ENCODE assay signal across 18 mouse cellular contexts in the genomic region with DNA sequence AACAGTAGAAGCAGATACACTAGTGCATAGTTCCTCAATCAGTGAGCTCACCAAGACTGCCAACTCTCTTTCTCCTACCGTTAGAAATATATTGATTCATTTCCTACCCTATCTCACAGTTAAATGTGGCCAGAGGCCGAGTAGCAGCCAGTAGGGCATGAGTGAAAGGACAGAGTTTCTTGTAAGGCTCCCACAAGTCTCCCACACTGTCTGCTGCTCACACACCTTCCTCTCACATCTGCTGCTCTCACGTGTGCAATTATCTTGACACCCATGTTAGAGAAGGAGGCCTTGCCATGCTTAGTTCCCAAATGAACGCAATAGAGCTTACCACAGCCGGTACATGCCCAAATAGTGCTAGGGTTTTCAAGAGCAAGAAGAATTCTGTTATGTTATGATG.
DNase-seq lines count a peak whose midpoint lies in the region; TF ChIP-seq lines count a peak whose summit lies in the region.
"Had no signal": no experiment of that assay in that cellular context is flagged by ENCODE, and none has a peak within 500 bp of the region (broad histone marks: within the 10 kb centered on the region; RNA-seq: fewer than 3 reads in every experiment).

No protein-coding gene starts in this region.

- no peak for DNase-seq in gastrocnemius, adult 2 months
- no peak for DNase-seq in gastrocnemius, postnatal 14 days
- peak; percentile 54 for DNase-seq in heart, embryonic 10.5 days (ENCODE audit: low spot score)
- no peak for DNase-seq in heart, adult 2 months
- peak; percentile 48 for DNase-seq in 416B (ENCODE audit: low read depth)
- DNase-seq: adrenal gland, adult 2 months; adrenal gland, postnatal 10 days; adrenal gland, postnatal 25 days; cerebellum, adult 11 months; cerebellum, adult 18-20 months; cerebellum, adult 9-10 months; cerebellum, postnatal 10 days; cerebellum, postnatal 25 days; forebrain, postnatal 0 days had no signal

- no peaks in the 10 kb centered on the region for H3K79me2 ChIP-seq in heart, adult 2 months (replicated peaks; ENCODE audit: control insufficient read depth, insufficient read depth, low read length)

- H3K4me1 ChIP-seq in heart, embryonic 10.5 days, result 0 out of 2 replicates have a peak, but pooled peaks cover 4% of the 10 kb centered on the region
- no peaks in the 10 kb centered on the region; the same call in 1 of the 2 replicates for H3K4me1 ChIP-seq in heart, adult 2 months (ENCODE audit: control insufficient read depth, insufficient read depth, low read length)
- H3K4me1 ChIP-seq: embryonic facial prominence, embryonic 10.5 days; embryonic facial prominence, embryonic 12.5 days; forebrain, embryonic 15.5 days had no signal

- no peaks in the 10 kb centered on the region for H3K27me3 ChIP-seq in heart, embryonic 10.5 days (ENCODE audit: insufficient read depth, poor library complexity, severe bottlenecking)
- H3K27me3 ChIP-seq in heart, adult 2 months (ENCODE audit: control insufficient read depth, insufficient read depth, low read length), result no peaks in the 10 kb centered on the region
- H3K27me3 ChIP-seq: embryonic facial prominence, embryonic 12.5 days; forebrain, embryonic 13.5 days; forebrain, embryonic 15.5 days had no signal

- no peak overlapping the region for H3K9ac ChIP-seq in heart, adult 2 months (ENCODE audit: low read depth, low read length)
- H3K9ac ChIP-seq: embryonic facial prominence, embryonic 12.5 days; forebrain, embryonic 13.5 days; forebrain, embryonic 15.5 days; forebrain, postnatal 0 days had no signal

- peak overlapping the region; percentile 87 for H3K27ac ChIP-seq in gastrocnemius, adult 2 months
- no peak overlapping the region for H3K27ac ChIP-seq in heart, embryonic 10.5 days
- no peak overlapping the region for H3K27ac ChIP-seq in heart, adult 2 months
- H3K27ac ChIP-seq: embryonic facial prominence, embryonic 10.5 days; embryonic facial prominence, embryonic 12.5 days; forebrain, embryonic 13.5 days; forebrain, embryonic 15.5 days had no signal

- TF ChIP-seq CTCF in gastrocnemius, adult 2 months (IDR thresholded peaks at IDR 0.05), result no peak
- no peak for TF ChIP-seq CTCF in heart, adult 2 months (IDR thresholded peaks at IDR 0.05)

- no peaks in the 10 kb centered on the region for H3K36me3 ChIP-seq in heart, embryonic 10.5 days
- H3K36me3 ChIP-seq in heart, adult 2 months (ENCODE audit: control insufficient read depth, insufficient read depth, low read length), result peaks cover 3% of the 10 kb centered on the region; the same call in 1 of the 2 replicates
- H3K36me3 ChIP-seq: embryonic facial prominence, embryonic 10.5 days; embryonic facial prominence, embryonic 12.5 days; forebrain, embryonic 15.5 days had no signal

- intact Hi-C loops in gastrocnemius, adult 2 months (cut with DNase I), result no loop called here
- intact Hi-C loops in gastrocnemius, postnatal 14 days (cut with DNase I; ENCODE audit: low total_unique reads), result no loop called here
- intact Hi-C loops in heart, adult 2 months (cut with DNase I), result loop anchor here (10.0 kb wide), 1 partner anchor 112 kb away; no protein-coding TSS in a partner anchor

- 81% methylated on average over 5 of the region's 5 CpGs for WGBS in heart, embryonic 10.5 days
- 67% methylated on average over 5 of the region's 5 CpGs for whole genome bisulfite sequencing in heart, adult 2 months

- H3K4me3 ChIP-seq in gastrocnemius, adult 2 months, result no peak overlapping the region
- no peak overlapping the region for H3K4me3 ChIP-seq in heart, embryonic 10.5 days
- H3K4me3 ChIP-seq in heart, adult 2 months, result no peak overlapping the region
- H3K4me3 ChIP-seq: embryonic facial prominence, embryonic 10.5 days; embryonic facial prominence, embryonic 12.5 days; forebrain, embryonic 13.5 days; forebrain, embryonic 15.5 days had no signal

- no peak for TF ChIP-seq EP300 in heart, adult 2 months (IDR thresholded peaks at IDR 0.05; ENCODE audit: insufficient read depth, low read depth, low read length)

- no peaks in the 10 kb centered on the region for H3K9me3 ChIP-seq in heart, embryonic 10.5 days
- H3K9me3 ChIP-seq: embryonic facial prominence, embryonic 10.5 days; embryonic facial prominence, embryonic 12.5 days; forebrain, embryonic 13.5 days; forebrain, embryonic 15.5 days had no signal

- TF ChIP-seq POLR2A in heart, adult 2 months (IDR thresholded peaks at IDR 0.05; ENCODE audit: insufficient read depth, low read depth, low read length), result no peak

Comparison
In these comparisons a context has a peak if more than half of its experiments do, and no peak if none do; other contexts are left out.
1. DNase-seq: peak in heart, embryonic 10.5 days (single experiment) and 416B (single experiment); none in gastrocnemius, adult 2 months (single experiment), gastrocnemius, postnatal 14 days (single experiment) and heart, adult 2 months (0 of 2).